Mouse (Mus musculus) cerebellum, postnatal 25 days (tissue): ENCODE measurements around the gene Spr.

ENCODE experiments used
- DNase-seq, 2 experiments: peaks; one replicate each; pipeline ENCODE4 v3.0.0; 2021; ENCODE audit warnings: mixed read lengths in 2 of 2

The Spr gene

GRCm38 (mm10) chr6:85131673-85132072, 5.9 kb downstream of the Spr start:
- peak; percentile 81 to 89 for DNase-seq

DNA sequence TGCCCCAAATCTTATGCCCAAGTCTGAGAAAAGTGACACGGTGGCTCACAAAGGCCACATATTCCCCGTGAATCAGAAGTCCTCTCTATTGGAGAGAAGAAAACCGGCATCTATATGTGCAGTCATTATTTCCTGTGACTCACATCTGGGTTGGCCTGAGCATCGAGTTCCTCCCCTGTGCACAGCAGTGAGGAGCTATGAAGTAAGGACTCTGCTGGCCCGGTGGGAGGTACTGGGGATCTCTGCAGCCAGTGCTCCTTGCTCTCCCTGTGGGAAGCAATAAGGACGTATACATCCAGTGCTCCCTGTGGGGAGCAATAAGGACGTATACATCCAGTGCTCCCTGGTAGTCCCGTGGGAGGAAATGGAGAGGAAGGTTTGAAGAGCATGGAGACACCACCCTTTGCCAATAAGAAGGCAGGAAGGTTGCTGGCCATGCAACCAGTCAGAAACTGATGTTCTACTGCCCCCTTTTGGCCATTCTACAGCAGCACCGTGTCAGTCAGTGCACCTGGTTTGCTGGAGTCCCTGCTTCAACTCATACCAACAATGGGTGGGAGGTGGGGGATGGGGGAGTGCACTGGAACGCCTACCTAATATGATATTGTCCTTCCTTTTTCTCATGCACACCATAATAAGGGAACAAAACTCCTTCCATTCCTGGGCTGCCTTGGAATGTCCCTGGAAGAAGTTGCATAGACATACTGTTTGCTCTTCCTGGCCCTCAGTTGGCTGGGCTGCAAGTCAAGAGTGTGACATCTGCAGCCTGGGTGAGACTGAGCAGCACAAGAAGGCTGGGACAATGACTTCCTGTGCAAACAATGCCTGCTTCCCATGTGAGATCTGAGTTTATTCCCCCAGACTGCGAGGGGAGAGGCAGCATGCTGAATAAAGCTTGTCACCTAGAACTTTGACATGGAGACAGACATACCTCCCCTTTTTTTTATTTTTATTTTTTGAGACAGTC, 19.7 kb downstream of the Spr start:
- peak; percentile 53 to 66 for DNase-seq

DNA sequence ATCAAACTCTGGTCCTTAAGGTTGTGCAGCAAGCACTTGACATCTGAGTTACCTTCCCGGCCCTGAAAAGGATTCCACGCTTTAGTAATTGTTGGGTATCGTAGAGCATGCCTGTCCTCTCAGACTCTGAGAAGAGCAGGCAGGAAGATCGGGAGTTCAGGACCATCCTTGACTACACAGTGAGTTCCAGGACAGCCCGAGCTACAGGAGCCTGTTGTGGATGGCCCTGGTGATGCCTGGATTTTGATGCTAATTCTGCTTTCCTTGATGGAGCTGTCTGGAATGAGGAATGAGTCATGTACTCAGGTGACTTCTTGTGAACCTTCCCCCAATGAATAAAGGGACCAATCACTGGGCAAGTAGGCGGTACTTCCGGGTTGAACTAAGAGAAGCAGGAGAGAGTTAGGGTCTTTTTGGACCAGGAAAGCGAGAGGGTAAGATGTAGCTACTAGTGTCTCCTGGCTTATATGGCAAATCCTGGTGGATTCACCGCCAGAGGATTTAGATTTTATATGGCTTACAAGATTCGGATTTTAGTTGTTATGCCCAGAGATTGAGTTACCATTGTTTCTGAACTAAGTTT, 32.4 kb downstream of the Spr start:
- no peak for DNase-seq

DNA sequence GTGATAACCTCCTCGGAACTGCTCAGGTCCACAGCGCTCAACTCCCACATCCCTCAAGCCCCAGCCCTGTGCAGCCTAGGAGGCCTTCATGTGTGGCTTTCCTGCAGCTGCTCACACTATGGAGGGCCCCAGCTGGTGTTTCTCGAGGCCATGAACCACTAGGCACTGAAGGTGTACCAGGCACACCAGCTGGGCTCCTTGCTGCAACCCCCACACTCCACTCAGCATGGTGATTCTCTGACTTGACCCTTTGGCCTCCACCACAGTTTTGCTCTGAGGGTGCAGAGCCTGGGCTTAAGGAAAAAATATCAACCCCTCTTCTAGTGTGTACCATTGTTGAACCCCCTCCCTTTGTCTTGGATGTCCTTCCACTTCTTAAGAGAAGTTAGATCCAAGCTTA, 34.2 kb downstream of the Spr start:
- no peak for DNase-seq

GRCm38 (mm10) chr6:85096441-85096840, 41.1 kb downstream of the Spr start:
- no peak for DNase-seq

GRCm38 (mm10) chr6:85087425-85087824, 50.1 kb downstream of the Spr start:
- DNase-seq = no peak

GRCm38 (mm10) chr6:85086645-85087044, 50.9 kb downstream of the Spr start:
- DNase-seq = no peak
